Mouse (Mus musculus): ENCODE measurements around the gene Syt9.

DNA sequence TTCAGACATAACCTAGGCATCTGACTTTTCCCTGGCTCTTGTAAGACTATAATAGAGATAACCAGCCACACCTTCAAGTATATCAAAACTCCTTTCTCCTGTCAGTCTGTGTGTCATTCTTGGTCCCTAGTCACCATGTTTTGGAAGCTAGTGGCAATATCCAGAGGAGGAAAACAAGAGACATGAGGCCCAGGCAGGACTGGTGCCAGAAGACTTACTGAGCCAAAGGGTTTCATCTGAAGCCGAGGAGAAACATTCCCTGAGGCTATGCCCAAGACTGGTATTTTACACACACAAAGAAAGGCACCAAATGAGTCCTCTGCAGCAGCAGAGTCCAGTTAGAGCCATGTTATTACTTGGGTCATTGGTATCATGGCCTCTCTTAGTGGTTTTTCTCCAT is 174.5 kb downstream of the Syt9 start:
- TF ChIP-seq POLR2A (IDR thresholded peaks at IDR 0.05; ENCODE audit: borderline replicate concordance, extremely low read depth, insufficient read depth, insufficient read length, poor library complexity, severe bottlenecking): no peak
- no peak for TF ChIP-seq CTCF (IDR thresholded peaks at IDR 0.05; ENCODE audit: borderline replicate concordance, extremely low read depth, insufficient read depth, insufficient read length)
